Mouse (Mus musculus) left cerebral cortex, postnatal 10 days (tissue): ENCODE measurements around the gene Gm21973. TPM values are rescaled to one million over a fixed set of nuclear protein-coding genes. Genes with fewer than 3 reads are reported as not detected.

Experiments used
- DNase-seq, 2 experiments: peaks; one replicate each; pipeline ENCODE4 v3.0.0; 2021 to 2022; ENCODE audit warnings: low spot score in 2 of 2, mixed read lengths in 1 of 2; ENCODE audit errors: extremely low spot score in 1 of 2
- intact Hi-C: fragments of 180-260 bp; cut with DNase I; formaldehyde crosslinking; loops from one replicate; pipeline ENCODE4 v1.15.1; 2025
- total RNA-seq, 2 experiments: library from RNA; stranded (reverse); gene quantifications; 2 replicates each; pipeline ENCODE4 v1.2.3; 2021

Gm21973 gene
- total RNA-seq, 2 experiments from 2014 or later = not detected

- no peak for DNase-seq
- intact Hi-C loops = no loop called here
These were observed 54.7 kb downstream of the Gm21973 start for GRCm38 (mm10) chr15:10379757-10380458.

- no peak for DNase-seq
These were observed 62.1 kb downstream of the Gm21973 start for GRCm38 (mm10) chr15:10387263-10387662.

GRCm38 (mm10) chr15:10399795-10400194 lies 74.6 kb downstream of the Gm21973 start:
- intact Hi-C loops = no loop called here
- DNase-seq = no peak

More at GRCm38 (mm10) chr15:10387263-10387662, 62.1 kb downstream of the Gm21973 start:
- intact Hi-C loops = no loop called here

- intact Hi-C loops = no loop called here
- DNase-seq = no peak
These were observed 75.2 kb downstream of the Gm21973 start for GRCm38 (mm10) chr15:10400415-10400814.

GRCm38 (mm10) chr15:10409842-10410241 lies 84.7 kb downstream of the Gm21973 start:
- no peak for DNase-seq
- intact Hi-C loops = no loop called here

- no peak for DNase-seq
- intact Hi-C loops = no loop called here
These were observed 85.7 kb downstream of the Gm21973 start for GRCm38 (mm10) chr15:10410881-10411280.

- intact Hi-C loops = no loop called here
- no peak for DNase-seq
These were observed 88.5 kb downstream of the Gm21973 start for GRCm38 (mm10) chr15:10413656-10414055.

GRCm38 (mm10) chr15:10421138-10421784 lies 96.1 kb downstream of the Gm21973 start:
- intact Hi-C loops = no loop called here
- DNase-seq = no peak

GRCm38 (mm10) chr15:10421785-10422144 lies 96.6 kb downstream of the Gm21973 start:
- intact Hi-C loops = no loop called here
- no peak for DNase-seq

Other genes with a start within 250 kb of the Gm21973 start
- gene Prlr, start 148.1 kb upstream of the Gm21973 start, total RNA-seq = 1 to 10 TPM; 1.2 to 1.6 TPM
- gene Agxt2, start 33.2 kb downstream of the Gm21973 start, total RNA-seq = not detected
- gene Dnajc21, start 145.1 kb downstream of the Gm21973 start, total RNA-seq = 10 to 100 TPM; 12.2 to 12.6 TPM
- gene Brix1, start 160.6 kb downstream of the Gm21973 start, total RNA-seq = 10 to 100 TPM; 20.8 to 23.1 TPM
- gene Rad1, start 160.6 kb downstream of the Gm21973 start, total RNA-seq = 10 to 100 TPM; 10.4 to 12.8 TPM
- not detected for gene Ttc23l, start 233.3 kb downstream of the Gm21973 start, total RNA-seq